Mouse (Mus musculus) embryo, embryonic 10 days (tissue): ENCODE results near the gene Parl.

Experiments
- DNase-seq: peaks from one replicate; pipeline ENCODE4 v3.0.0-alpha.2; 2015; ENCODE audit warnings: low spot score

Parl gene

GRCm38 (mm10) chr16:20301770-20302649 is at the start of gene Parl:
Parl (minus strand) TSS chr16:20302387.
- DNase-seq = peak; percentile 95

DNA sequence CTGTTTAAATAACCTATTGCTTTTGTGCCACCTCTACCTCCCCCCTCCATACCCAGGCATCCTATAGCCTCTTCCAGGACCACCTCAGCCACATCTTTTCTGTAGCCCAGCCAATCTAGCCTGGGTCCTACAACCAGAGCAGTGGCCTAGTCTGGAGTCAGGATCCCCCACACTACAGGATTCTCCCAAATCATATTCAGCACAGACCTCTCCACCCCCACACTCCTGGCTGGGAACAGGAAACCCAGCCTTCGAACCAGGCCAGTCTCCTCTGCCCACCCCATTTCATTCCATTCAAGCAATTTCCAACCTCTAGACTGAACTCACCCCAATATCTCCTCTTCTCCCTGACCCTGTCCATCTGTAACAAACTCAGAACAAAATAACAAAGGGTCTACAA is 43.3 kb upstream of the Parl start:
- DNase-seq = no peak

- no peak for DNase-seq
Measured at GRCm38 (mm10) chr16:20338616-20339015, 36.4 kb upstream of the Parl start.

DNA sequence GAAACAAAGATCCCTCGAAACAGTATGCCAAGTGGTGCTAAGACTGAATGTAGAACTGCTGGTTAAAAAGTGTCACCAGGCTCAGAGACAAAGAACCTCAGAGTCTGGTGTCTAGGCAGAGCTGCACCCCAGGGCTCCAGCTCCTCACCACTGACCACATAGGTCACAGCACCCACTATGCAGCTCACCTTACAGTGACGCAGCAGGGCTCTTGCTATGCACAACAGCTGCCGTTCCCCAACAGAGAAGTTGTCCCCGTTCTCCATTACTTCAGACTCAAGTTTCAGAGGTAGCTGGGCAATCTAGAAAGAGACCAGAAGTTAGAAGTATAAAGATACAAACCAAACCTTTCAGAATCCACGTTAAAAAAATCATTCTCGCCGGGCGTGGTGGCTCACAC is 32.7 kb upstream of the Parl start:
- DNase-seq = no peak

- no peak for DNase-seq
Measured at GRCm38 (mm10) chr16:20328306-20328705, 26.1 kb upstream of the Parl start.

DNA sequence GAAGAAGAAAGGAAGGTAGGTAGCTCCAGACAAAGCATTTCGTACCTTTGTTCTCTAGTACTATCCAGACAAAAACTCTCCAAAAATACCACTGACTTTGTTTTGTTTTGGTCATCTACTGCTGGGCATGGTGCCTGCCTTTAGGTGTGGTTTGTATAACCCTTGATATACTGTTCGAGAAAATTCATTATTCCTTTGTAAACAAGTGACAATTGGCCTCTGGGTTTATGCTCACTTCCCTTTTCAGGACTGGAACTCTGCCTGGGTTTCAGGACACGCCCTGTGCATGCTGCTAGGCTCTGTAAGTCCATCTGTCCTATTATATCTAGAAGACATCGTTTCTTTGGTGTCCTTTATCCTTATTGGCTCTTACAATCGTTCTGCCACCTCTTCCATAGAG is 23.1 kb upstream of the Parl start, which contains the start of gene Cyp2ab1:
Cyp2ab1 (minus strand) TSS at position 119 of the 400 bp plus-strand sequence.
- no peak for DNase-seq

DNA sequence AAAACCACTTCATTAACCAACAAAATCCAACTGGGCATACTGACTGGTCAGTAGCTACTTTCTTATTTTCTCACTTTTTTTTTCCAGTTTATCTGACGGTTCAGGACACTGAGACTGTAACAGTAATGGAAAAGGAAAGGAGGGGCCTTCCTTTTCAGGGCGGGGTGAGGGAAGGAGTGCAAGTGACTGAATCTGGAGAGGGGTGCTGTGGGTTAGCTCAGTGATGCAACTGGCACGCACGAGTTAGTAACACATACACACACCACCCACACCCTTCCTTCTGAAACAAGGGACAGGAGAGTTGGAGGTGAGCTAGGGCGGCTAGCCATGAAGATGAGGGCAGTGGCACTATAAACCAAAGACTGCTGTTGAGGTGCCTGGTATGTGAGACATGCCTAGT is 21.7 kb upstream of the Parl start:
- DNase-seq = no peak

DNA sequence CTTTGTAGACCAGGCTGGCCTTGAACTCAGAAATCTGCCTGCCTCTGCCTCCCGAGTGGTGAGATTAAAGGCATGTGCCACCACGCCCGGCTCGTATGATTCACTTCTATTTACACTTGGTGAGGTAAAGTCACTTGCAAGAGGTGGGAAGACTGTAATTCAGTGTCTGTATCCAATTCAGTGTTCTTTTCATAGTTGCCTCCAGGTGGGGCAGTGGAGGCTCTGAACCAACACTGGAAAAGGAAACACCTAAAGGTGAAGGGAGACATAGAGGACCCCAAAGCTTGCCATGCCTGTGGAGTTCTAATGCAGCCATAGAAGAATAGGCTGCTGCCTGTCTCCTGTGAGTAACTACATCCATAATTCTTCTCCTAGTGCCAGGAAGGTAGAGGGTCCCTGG is 20.1 kb upstream of the Parl start:
- no peak for DNase-seq

DNA sequence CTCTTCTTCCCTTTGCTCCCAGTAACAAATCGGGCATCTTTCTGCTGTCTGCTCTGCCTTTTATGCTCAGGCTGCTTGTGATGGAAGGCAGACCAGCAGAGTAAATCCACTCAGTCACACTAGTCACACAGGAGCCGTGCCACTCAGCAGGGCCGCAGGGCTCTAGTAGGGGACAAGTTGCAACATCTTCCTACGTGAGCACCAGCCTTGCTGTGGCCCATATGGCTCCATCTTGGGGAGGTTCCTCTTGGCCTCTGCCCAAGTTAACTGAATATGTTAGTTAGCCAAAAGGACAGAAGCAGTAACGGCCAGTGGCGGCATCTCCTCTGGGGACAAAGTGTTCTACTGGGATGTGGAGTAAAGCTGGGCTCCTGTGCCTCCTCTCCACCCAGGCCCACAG is 14.6 kb upstream of the Parl start:
- no peak for DNase-seq

DNA sequence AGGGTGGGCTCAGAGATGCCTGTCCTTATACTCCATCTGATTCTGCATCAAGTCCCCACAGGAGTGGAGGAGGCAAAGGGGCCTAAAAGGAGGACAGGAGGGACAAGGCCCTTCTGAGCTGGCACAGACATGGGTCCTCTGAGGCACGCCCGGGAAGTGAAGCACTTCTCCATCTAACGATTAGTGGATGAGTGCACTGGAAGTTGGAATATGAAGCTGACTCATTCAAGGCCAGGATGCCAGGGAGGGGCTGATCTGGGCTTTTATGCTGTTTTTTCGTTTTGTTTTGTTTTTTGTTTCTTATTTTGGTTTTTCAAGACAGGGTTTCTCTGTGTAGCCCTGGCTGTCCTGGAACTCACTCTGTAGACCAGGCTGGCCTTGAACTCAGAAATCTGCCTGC is 13.1 kb upstream of the Parl start:
- no peak for DNase-seq

GRCm38 (mm10) chr16:20312272-20312671 is 10.1 kb upstream of the Parl start:
- no peak for DNase-seq

DNA sequence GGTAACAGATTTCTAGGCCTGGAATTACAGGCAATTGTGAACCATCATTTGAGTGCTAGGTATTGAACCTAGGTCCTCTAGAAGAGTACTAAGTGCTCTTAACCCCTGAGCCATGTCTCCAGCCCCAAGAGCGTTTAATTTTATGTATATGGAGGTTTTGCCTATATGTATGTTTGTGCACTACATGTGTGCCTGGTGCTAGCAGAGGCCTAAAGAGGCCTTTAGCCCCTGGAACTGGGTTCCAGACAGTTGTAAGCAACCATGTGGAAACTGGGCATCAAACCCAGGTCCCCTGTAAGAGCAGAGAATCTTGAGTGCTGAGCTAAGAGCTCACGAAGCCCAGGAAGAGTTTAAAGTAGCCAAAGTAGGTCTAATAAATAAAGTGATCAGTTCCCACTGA is 2.1 kb downstream of the Parl start:
- no peak for DNase-seq

DNA sequence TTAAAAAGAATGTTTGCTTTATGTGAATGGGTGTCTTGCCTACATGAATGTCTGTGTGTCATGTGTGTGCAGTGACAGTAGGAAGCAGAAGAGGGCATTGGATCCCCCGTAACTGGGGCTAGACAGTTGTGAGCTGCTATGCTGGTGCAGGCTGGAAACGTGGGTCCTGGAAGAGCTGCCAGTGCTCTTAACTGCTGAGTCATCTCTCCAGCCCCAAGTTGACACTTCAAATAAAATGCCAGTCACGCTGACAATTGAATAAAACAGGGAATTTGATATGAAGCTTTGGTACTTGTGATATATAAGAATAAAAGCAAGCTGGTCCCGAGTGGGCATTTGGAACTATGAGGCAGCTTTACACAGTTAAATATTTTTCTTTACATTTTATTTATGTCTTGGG is 21.9 kb downstream of the Parl start:
- no peak for DNase-seq

GRCm38 (mm10) chr16:20279395-20279794 is 22.8 kb downstream of the Parl start:
- DNase-seq = no peak

- no peak for DNase-seq
Measured at GRCm38 (mm10) chr16:20272994-20273393, 29.2 kb downstream of the Parl start.

- DNase-seq = no peak
Measured at GRCm38 (mm10) chr16:20271339-20271738, 30.8 kb downstream of the Parl start.

GRCm38 (mm10) chr16:20265089-20265488 is 37.1 kb downstream of the Parl start:
- no peak for DNase-seq

DNA sequence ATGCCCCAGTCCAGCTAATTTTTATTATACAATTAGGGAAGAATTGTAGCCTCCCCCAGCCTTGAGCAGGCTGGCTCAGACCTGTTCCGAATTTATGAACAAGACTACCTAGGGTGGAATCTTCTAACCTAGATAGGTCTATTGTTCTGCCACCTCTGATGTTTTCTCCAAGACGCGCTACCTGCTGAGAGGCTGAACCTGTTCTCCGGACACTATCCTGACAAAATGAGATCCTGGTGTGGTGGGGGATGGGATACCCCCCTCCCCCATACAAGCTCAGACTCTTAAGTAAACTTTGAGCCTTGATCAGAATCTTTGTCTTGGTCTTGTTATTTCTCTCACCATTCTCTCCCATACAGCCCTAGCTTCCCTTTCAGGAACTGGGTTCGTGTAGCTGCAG is 44.3 kb downstream of the Parl start:
- no peak for DNase-seq

- no peak for DNase-seq
Measured at GRCm38 (mm10) chr16:20248442-20249174, 53.6 kb downstream of the Parl start.

DNA sequence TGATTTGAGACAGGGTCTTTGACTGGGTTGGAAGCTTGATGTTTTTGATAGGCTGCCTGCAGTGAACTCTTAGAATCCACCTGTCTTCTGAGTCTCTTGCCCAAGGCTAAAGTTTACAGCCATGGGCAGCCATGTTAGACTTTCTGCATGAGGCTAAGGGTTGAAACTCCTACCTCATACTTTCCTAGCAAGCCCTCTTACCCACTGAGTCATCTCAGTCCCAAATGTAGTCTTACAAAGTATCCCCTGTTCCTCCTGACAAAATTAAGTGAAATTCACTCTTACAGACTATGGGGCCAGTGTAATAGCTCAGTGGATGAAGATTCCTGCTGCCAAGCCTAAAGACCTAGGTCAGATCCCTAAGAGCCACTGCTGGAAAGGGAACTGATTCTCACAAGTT is 55.1 kb downstream of the Parl start:
- no peak for DNase-seq

- peak; percentile 64 for DNase-seq
Measured at GRCm38 (mm10) chr16:20240468-20241414, 61.4 kb downstream of the Parl start, which contains the start of gene Map6d1. Map6d1 (minus strand) TSS chr16:20241358.

DNA sequence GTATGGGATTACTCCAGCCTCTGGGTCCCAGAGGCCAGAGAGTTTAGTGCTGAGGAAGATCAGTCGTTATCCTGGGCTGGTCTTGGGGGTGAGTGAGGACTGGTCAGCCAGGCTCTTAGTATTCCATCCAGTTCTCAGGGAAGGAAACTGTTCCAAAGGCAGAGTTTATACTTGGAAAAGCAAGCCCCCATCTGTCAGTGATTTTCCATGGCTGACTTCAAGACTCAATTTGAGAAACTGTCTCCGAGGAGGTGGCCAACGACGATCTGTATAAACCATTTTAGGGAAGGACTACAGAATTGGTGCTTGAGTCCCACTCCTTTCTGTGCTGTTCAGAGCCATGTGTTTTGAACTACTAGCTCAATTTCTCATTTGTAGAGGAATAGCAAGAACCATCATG is 63.5 kb downstream of the Parl start:
- no peak for DNase-seq
